12 mouse cellular contexts compared by ENCODE assay signal in genomic region chr19:23543244-23544004, GRCm38 (mm10).
"Had no signal": no experiment of that assay in that cellular context is flagged by ENCODE, and none has a peak within 500 bp of the region (broad histone marks: within the 10 kb centered on the region; RNA-seq: fewer than 3 reads in every experiment).

No protein-coding gene starts in this region.

- H3K27me3 ChIP-seq: kidney, embryonic 15.5 days; limb, embryonic 15.5 days; liver, embryonic 12.5 days had no signal

- ATAC-seq: intestine, embryonic 16.5 days; liver, embryonic 12.5 days had no signal

- H3K9me3 ChIP-seq: kidney, embryonic 15.5 days; limb, embryonic 15.5 days; liver, embryonic 12.5 days had no signal

- H3K27ac ChIP-seq: kidney, embryonic 15.5 days; left cerebral cortex, adult 2 months; limb, embryonic 15.5 days; liver, embryonic 12.5 days had no signal

- H3K36me3 ChIP-seq: kidney, embryonic 15.5 days; limb, embryonic 15.5 days; liver, embryonic 12.5 days had no signal

- H3K4me1 ChIP-seq: kidney, embryonic 15.5 days; limb, embryonic 15.5 days; liver, embryonic 12.5 days had no signal

- H3K4me2 ChIP-seq: kidney, embryonic 15.5 days; limb, embryonic 15.5 days; liver, embryonic 12.5 days; lung, embryonic 14.5 days had no signal

- H3K4me3 ChIP-seq: kidney, embryonic 15.5 days; left cerebral cortex, adult 2 months; limb, embryonic 15.5 days; liver, embryonic 12.5 days had no signal

- DNase-seq: kidney, adult 2 months; kidney, postnatal 14 days; lung, embryonic 14.5 days; right cerebral cortex, postnatal 4 days; spleen, adult 18-20 months; thymus, adult 18-20 months; thymus, postnatal 14 days had no signal

- H3K9ac ChIP-seq: kidney, embryonic 15.5 days; limb, embryonic 15.5 days; liver, embryonic 12.5 days; lung, embryonic 14.5 days had no signal
